Mouse (Mus musculus) MEL (cell line): ENCODE data around the gene Zfp51. TPM values are rescaled to one million over a fixed set of nuclear protein-coding genes. Genes with fewer than 3 reads are reported as not detected.
"Not testable (repeated sequence)": the region's sequence is repeated elsewhere in the genome, so short reads cannot be mapped to it uniquely, and the experiment has no call there.

ENCODE experiments used
- DNase-seq: peaks from one replicate; pipeline ENCODE4 v3.0.0; 2011; ENCODE audit warnings: low read depth, low spot score
- H3K27ac ChIP-seq: 2 replicates; pipeline ENCODE4 v1.5.1; 2012; ENCODE audit warnings: low read depth, mild to moderate bottlenecking, control low read depth, low read length, moderate library complexity; ENCODE audit not compliant: control insufficient read depth
- H3K27me3 ChIP-seq, 2 experiments: fragments of 150-350 bp in 1 of 2; sonication (generic) in 1 of 2; 2 replicates each; pipeline ENCODE4 v1.6.1; 2012; ENCODE audit warnings: low read length in 2 of 2, mild to moderate bottlenecking in 2 of 2, improper control_type of control experiment in 1 of 2, moderate library complexity in 1 of 2; ENCODE audit not compliant: insufficient read depth in 2 of 2, control insufficient read depth in 1 of 2
- H3K36me3 ChIP-seq, 2 experiments: 2 replicates each; pipeline ENCODE4 v1.6.1; 2012 to 2014; ENCODE audit warnings: low read length in 2 of 2, improper control_type of control experiment in 1 of 2, inconsistent platforms in 1 of 2, mild to moderate bottlenecking in 1 of 2; ENCODE audit not compliant: insufficient read depth in 2 of 2, control insufficient read depth in 1 of 2
- H3K4me1 ChIP-seq, 2 experiments: fragments of 150-350 bp in 1 of 2; sonication (generic) in 1 of 2; 2 replicates each; pipeline ENCODE4 v1.6.1; 2012; ENCODE audit warnings: low read length in 2 of 2, improper control_type of control experiment in 1 of 2, mild to moderate bottlenecking in 1 of 2; ENCODE audit not compliant: insufficient read depth in 2 of 2, control insufficient read depth in 1 of 2
- H3K4me3 ChIP-seq, 2 experiments: fragments of 150-350 bp in 1 of 2; sonication (generic) in 1 of 2; 2 replicates each; pipeline ENCODE4 v1.5.1; 2012; ENCODE audit warnings: low read depth in 2 of 2, low read length in 2 of 2, mild to moderate bottlenecking in 2 of 2, moderate library complexity in 2 of 2, control low read depth in 1 of 2, improper control_type of control experiment in 1 of 2; ENCODE audit not compliant: control insufficient read depth in 1 of 2, insufficient read depth in 1 of 2
- H3K79me2 ChIP-seq: 2 replicates; pipeline ENCODE4 v1.6.1; 2012; ENCODE audit warnings: mild to moderate bottlenecking, low read length, moderate library complexity; ENCODE audit not compliant: control insufficient read depth, poor library complexity, insufficient read depth
- H3K9ac ChIP-seq: 2 replicates; pipeline ENCODE4 v1.6.1; 2012; ENCODE audit warnings: low read depth, mild to moderate bottlenecking, control low read depth, low read length, moderate library complexity; ENCODE audit not compliant: control insufficient read depth, poor library complexity, severe bottlenecking
- H3K9me3 ChIP-seq: fragments of 150-350 bp; sonication (generic); replicated peaks from 2 replicates; pipeline ENCODE4 v1.6.1; 2012; ENCODE audit warnings: mild to moderate bottlenecking, low read length, improper control_type of control experiment, moderate library complexity; ENCODE audit not compliant: insufficient read depth
- BHLHE40 ChIP-seq: IDR thresholded peaks from 2 replicates; pipeline ENCODE4 v1.6.1; 2012; ENCODE audit warnings: low read depth, mild to moderate bottlenecking, inconsistent platforms, low read length, improper control_type of control experiment, borderline replicate concordance
- CHD1 ChIP-seq: IDR thresholded peaks from 2 replicates; pipeline ENCODE4 v1.6.1; 2012; ENCODE audit warnings: low read depth, mild to moderate bottlenecking, inconsistent platforms, low read length, improper control_type of control experiment
- CTCF ChIP-seq, 3 experiments: IDR thresholded peaks in 2 of 3; conservative IDR thresholded peaks in 1 of 3; 2 replicates each; pipeline ENCODE4 v1.5.1; 2011 to 2012; ENCODE audit warnings: low read length in 3 of 3, low read depth in 2 of 3, mild to moderate bottlenecking in 2 of 3, improper control_type of control experiment in 1 of 3, inconsistent platforms in 1 of 3, mixed read lengths in 1 of 3, moderate library complexity in 1 of 3; ENCODE audit not compliant: control insufficient read depth in 1 of 3, insufficient read depth in 1 of 3, poor library complexity in 1 of 3, severe bottlenecking in 1 of 3
- E2F4 ChIP-seq: IDR thresholded peaks from 2 replicates; pipeline ENCODE4 v1.6.1; 2011; ENCODE audit warnings: low read depth, low read length, improper control_type of control experiment, borderline replicate concordance
- ELF1 ChIP-seq: IDR thresholded peaks from 2 replicates; pipeline ENCODE4 v1.6.1; 2014; ENCODE audit warnings: low read depth, mild to moderate bottlenecking, inconsistent platforms, low read length, improper control_type of control experiment, moderate library complexity
- GATA1 ChIP-seq: IDR thresholded peaks from 2 replicates; pipeline ENCODE4 v1.6.1; 2011; ENCODE audit warnings: low read depth, low read length, improper control_type of control experiment
- HCFC1 ChIP-seq: IDR thresholded peaks from 2 replicates; pipeline ENCODE4 v1.6.1; 2012; ENCODE audit warnings: low read depth, mild to moderate bottlenecking, inconsistent platforms, low read length, improper control_type of control experiment, moderate library complexity
- KAT2A ChIP-seq: conservative IDR thresholded peaks from 2 replicates; pipeline ENCODE4 v1.6.1; 2012; ENCODE audit warnings: low read depth, low read length, improper control_type of control experiment, inconsistent platforms
- MAX ChIP-seq: IDR thresholded peaks from 2 replicates; pipeline ENCODE4 v1.6.1; 2011; ENCODE audit warnings: low read length, improper control_type of control experiment
- MAZ ChIP-seq: IDR thresholded peaks from 2 replicates; pipeline ENCODE4 v1.6.1; 2012; ENCODE audit warnings: low read depth, mild to moderate bottlenecking, inconsistent platforms, low read length, improper control_type of control experiment
- MXI1 ChIP-seq: IDR thresholded peaks from 2 replicates; pipeline ENCODE4 v1.6.1; 2011; ENCODE audit warnings: mild to moderate bottlenecking, low read depth, low read length, improper control_type of control experiment
- MYB ChIP-seq: IDR thresholded peaks from 2 replicates; pipeline ENCODE4 v1.6.1; 2011; ENCODE audit warnings: mild to moderate bottlenecking, low read depth, low read length, improper control_type of control experiment
- MYC ChIP-seq: IDR thresholded peaks from 2 replicates; pipeline ENCODE4 v1.6.1; 2011; ENCODE audit warnings: low read depth, mild to moderate bottlenecking, low read length, improper control_type of control experiment, moderate library complexity
- NELFE ChIP-seq: IDR thresholded peaks from 2 replicates; pipeline ENCODE4 v1.6.1; 2011; ENCODE audit warnings: low read depth, low read length, improper control_type of control experiment
- POLR2AphosphoS2 ChIP-seq: IDR thresholded peaks from 2 replicates; pipeline ENCODE4 v1.6.1; 2011; ENCODE audit warnings: low read length, improper control_type of control experiment
- RCOR1 ChIP-seq: IDR thresholded peaks from 2 replicates; pipeline ENCODE4 v1.6.1; 2012; ENCODE audit warnings: low read depth, mild to moderate bottlenecking, inconsistent platforms, low read length, improper control_type of control experiment
- SMC3 ChIP-seq: IDR thresholded peaks from 2 replicates; pipeline ENCODE4 v1.6.1; 2011; ENCODE audit warnings: low read depth, low read length, improper control_type of control experiment
- TAL1 ChIP-seq: IDR thresholded peaks from 2 replicates; pipeline ENCODE4 v1.6.1; 2012; ENCODE audit warnings: mild to moderate bottlenecking, inconsistent platforms, low read length, moderate library complexity, mixed read lengths
- TBP ChIP-seq: IDR thresholded peaks from 2 replicates; pipeline ENCODE4 v1.8.0; 2011; ENCODE audit warnings: low read depth, low read length, improper control_type of control experiment
- UBTF ChIP-seq: IDR thresholded peaks from 2 replicates; pipeline ENCODE4 v1.6.1; 2012; ENCODE audit warnings: low read depth, mild to moderate bottlenecking, inconsistent platforms, low read length, improper control_type of control experiment, moderate library complexity, borderline replicate concordance; ENCODE audit not compliant: insufficient read depth
- USF1 ChIP-seq: IDR thresholded peaks from 2 replicates; pipeline ENCODE4 v1.6.1; 2014; ENCODE audit warnings: low read depth, mild to moderate bottlenecking, inconsistent platforms, low read length, improper control_type of control experiment, moderate library complexity
- USF2 ChIP-seq, 2 experiments: IDR thresholded peaks; 2 replicates each; pipeline ENCODE4 v1.6.1; 2011 to 2012; ENCODE audit warnings: improper control_type of control experiment in 2 of 2, low read length in 2 of 2, borderline replicate concordance in 1 of 2, inconsistent platforms in 1 of 2, low read depth in 1 of 2, mild to moderate bottlenecking in 1 of 2; ENCODE audit not compliant: insufficient read depth in 1 of 2
- ZC3H11A ChIP-seq: IDR thresholded peaks from 2 replicates; pipeline ENCODE4 v1.6.1; 2012; ENCODE audit warnings: low read depth, mild to moderate bottlenecking, inconsistent platforms, low read length, improper control_type of control experiment
- ZKSCAN1 ChIP-seq: IDR thresholded peaks from 2 replicates; pipeline ENCODE4 v1.6.1; 2012; ENCODE audit warnings: low read depth, mild to moderate bottlenecking, inconsistent platforms, low read length, improper control_type of control experiment, moderate library complexity
- ZMIZ1 ChIP-seq: IDR thresholded peaks from 2 replicates; pipeline ENCODE4 v1.6.1; 2012; ENCODE audit warnings: low read depth, mild to moderate bottlenecking, inconsistent platforms, low read length, improper control_type of control experiment, moderate library complexity
- ZNF384 ChIP-seq: IDR thresholded peaks from 2 replicates; pipeline ENCODE4 v1.6.1; 2012; ENCODE audit warnings: low read depth, mild to moderate bottlenecking, inconsistent platforms, low read length, improper control_type of control experiment
- polyA plus RNA-seq, 2 experiments: library from polyadenylated mRNA; stranded (reverse) in 1 of 2; unstranded in 1 of 2; fragments of >175 nt in 1 of 2; fragments of >200 nt in 1 of 2; gene quantifications; 2 replicates each; pipeline versions ENCODE4 v1.2.1 to v1.2.4; 2012; ENCODE audit warnings: low replicate concordance in 2 of 2, low read depth in 1 of 2; ENCODE audit not compliant: insufficient read length in 2 of 2, insufficient read depth in 1 of 2, missing spikeins in 1 of 2
- total RNA-seq: library from RNA; depleted of rRNA; stranded (reverse); fragments of 300-350 nt; gene quantifications from 2 replicates; pipeline ENCODE4 v1.2.3, GENCODE M21; 2012

Zfp51 gene
- total and polyA plus RNA-seq, 3 experiments: 3.5 to 5.5 TPM; not detected in 1

GRCm38 (mm10) chr17:21422664-21423599, 27.2 kb upstream of the Zfp51 start, which contains the start of gene Zfp54 (continued):
- TF ChIP-seq POLR2AphosphoS2 (peak; percentile 40; the same call in 1 of the 2 replicates), MXI1 (peak; percentile 78), CTCF (IDR thresholded peaks at IDR 0.05 in 2 of 3, conservative IDR thresholded peaks at IDR 0.05 in 1 of 3; ENCODE audit: control insufficient read depth in 1 of 3, insufficient read depth in 1 of 3, low read depth in 2 of 3, low read length in 3 of 3, poor library complexity in 1 of 3, severe bottlenecking in 1 of 3) (peak; percentile 15 to 93 (median 86); a peak in 4 of 6 replicates), MAX (peak; percentile 39; the same call in 1 of the 2 replicates), RCOR1 (no peak; the same call in 1 of the 2 replicates)

- DNase-seq, H3K36me3 ChIP-seq, H3K9me3 ChIP-seq, H3K4me1 ChIP-seq, H3K79me2 ChIP-seq, H3K27ac ChIP-seq, H3K27me3 ChIP-seq, H3K4me3 ChIP-seq, H3K9ac ChIP-seq: not testable (repeated sequence)
- peak; percentile 54; the same call in 1 of the 2 replicates for TF ChIP-seq TBP
Observed at GRCm38 (mm10) chr17:21438806-21439400, 11.3 kb upstream of the Zfp51 start.

- Histone ChIP-seq H3K9me3 (no peaks in the 10 kb centered on the region), H3K4me3 (peak overlapping the region; percentile 88 to 95), H3K79me2 (peaks cover 4% of the 10 kb centered on the region), H3K36me3 (peaks cover 0 to 4% of the 10 kb centered on the region in 2 experiments; a peak in 1 of 4 replicates), H3K27me3 (no peaks in the 10 kb centered on the region), H3K27ac (peak overlapping the region; percentile 47; the same call in 1 of the 2 replicates), H3K4me1 (peaks cover 3 to 4% of the 10 kb centered on the region in 2 experiments; a peak in 3 of 4 replicates), H3K9ac (peak overlapping the region; percentile 73)
- DNase-seq: peak; percentile 88
- no peak for TF ChIP-seq MYC
- peak; percentile 64 for TF ChIP-seq ZC3H11A
- 0 out of 2 replicates have a peak, but pooled peaks have one; percentile 0 for TF ChIP-seq KAT2A
- no peak for TF ChIP-seq TAL1
- TF ChIP-seq ZNF384: no peak
- TF ChIP-seq MYB: no peak
- peak; percentile 80 for TF ChIP-seq SMC3
- no peak for TF ChIP-seq MAZ
- TF ChIP-seq TBP: no peak
- no peak for TF ChIP-seq ZKSCAN1
- no peak for TF ChIP-seq NELFE
- TF ChIP-seq POLR2AphosphoS2: no peak
- TF ChIP-seq ZMIZ1: no peak
- TF ChIP-seq GATA1: 0 out of 2 replicates have a peak, but pooled peaks have one; percentile 6
- no peak for TF ChIP-seq MAX
- no peak for TF ChIP-seq BHLHE40
- TF ChIP-seq USF2 (IDR thresholded peaks at IDR 0.05; ENCODE audit: borderline replicate concordance in 1 of 2, insufficient read depth in 1 of 2, low read depth in 1 of 2, low read length in 2 of 2): no peak
- TF ChIP-seq HCFC1: no peak
- no peak for TF ChIP-seq ELF1
- TF ChIP-seq E2F4: no peak
- TF ChIP-seq CHD1: no peak
- TF ChIP-seq USF1: no peak
- no peak for TF ChIP-seq UBTF
- TF ChIP-seq RCOR1: no peak
Observed at GRCm38 (mm10) chr17:21449669-21450068, 505 bp upstream of the Zfp51 start.
